Mouse (Mus musculus) embryonic facial prominence, embryonic 14.5 days (tissue): Measurements from ENCODE around the gene Calr. TPM values are rescaled to one million over a fixed set of nuclear protein-coding genes. Genes with fewer than 3 reads are reported as not detected.

Source experiments
- ATAC-seq: fragments of 200-750 bp; cut with Nextera tagmentation; 2 replicates; pipeline ENCODE4 v1.8.0; 2017; ENCODE audit warnings: low read depth, moderate number of reproducible peaks, moderate TSS enrichment
- DNase-seq: peaks from one replicate; pipeline ENCODE4 v3.0.0-alpha.2; 2015; ENCODE audit warnings: low spot score
- H3K27ac ChIP-seq: fragments of 300-500 bp; sonication (generic); replicated peaks from 2 replicates; pipeline ENCODE4 v1.5.1; 2014; ENCODE audit warnings: low read depth, mild to moderate bottlenecking, low read length, moderate library complexity
- H3K27me3 ChIP-seq: fragments of 300-500 bp; sonication (generic); replicated peaks from 2 replicates; pipeline ENCODE4 v1.6.1; 2014; ENCODE audit warnings: low read length; ENCODE audit not compliant: control insufficient read depth, insufficient read depth
- H3K36me3 ChIP-seq: fragments of 300-500 bp; sonication (generic); 2 replicates; pipeline ENCODE4 v1.6.1; 2014; ENCODE audit warnings: low read length, mixed read lengths; ENCODE audit not compliant: control insufficient read depth, insufficient read depth
- H3K4me1 ChIP-seq: fragments of 300-500 bp; sonication (generic); 2 replicates; pipeline ENCODE4 v1.6.1; 2014; ENCODE audit warnings: antibody characterized with exemption, low read length; ENCODE audit not compliant: control insufficient read depth, insufficient read depth
- H3K4me2 ChIP-seq: fragments of 300-500 bp; sonication (generic); 2 replicates; pipeline ENCODE4 v1.6.1; 2014; ENCODE audit warnings: low read depth, mild to moderate bottlenecking, low read length, moderate library complexity, mixed read lengths
- H3K4me3 ChIP-seq: fragments of 300-500 bp; sonication (generic); 2 replicates; pipeline ENCODE4 v1.5.1; 2014; ENCODE audit warnings: low read depth, mild to moderate bottlenecking, low read length
- H3K9ac ChIP-seq: fragments of 300-500 bp; sonication (generic); 2 replicates; pipeline ENCODE4 v1.6.1; 2014; ENCODE audit warnings: low read depth, mild to moderate bottlenecking, low read length, moderate library complexity, mixed read lengths
- H3K9me3 ChIP-seq: fragments of 300-500 bp; sonication (generic); 2 replicates; pipeline ENCODE4 v1.6.1; 2016; ENCODE audit warnings: low read length; ENCODE audit not compliant: control insufficient read depth
- WGBS: fragments of 180-500 bp; shearing (Covaris S2); extraction: QIAGEN DNeasy Blood & Tissue Kit; methylation state at CpG from one replicate; pipeline ENCODE4 v1.1.7; 2014; 5-methylcytosine and 5-hydroxymethylcytosine counted together
- microRNA-seq: library from miRNA; unstranded; fragments of <30 nt; microRNA quantifications from one replicate; pipeline ENCODE4, GENCODE M21; 2016; ENCODE audit warnings: borderline number of aligned reads
- polyA plus RNA-seq: library from polyadenylated mRNA; unstranded; fragments of >200 nt; fragmentation: Nextera tagmentation; extraction: Ambion mirVana; gene quantifications from 2 replicates; pipeline ENCODE4 v1.2.1, GENCODE M21; 2014

Calr gene
- polyA plus RNA-seq, 1 experiment from 2014 or later = 891 TPM

GRCm38 (mm10) chr8:84793791-84794485, 52.8 kb downstream of the Calr start:
- peak overlapping the region; percentile 81 for H3K27ac ChIP-seq
- no peaks in the 10 kb centered on the region for H3K9me3 ChIP-seq
- H3K36me3 ChIP-seq = peaks cover 26% of the 10 kb centered on the region
- DNase-seq (peak; percentile 94), ATAC-seq (peak; percentile 68)
- peak overlapping the region; percentile 51 for H3K4me2 ChIP-seq
- peak overlapping the region; percentile 13 for H3K4me3 ChIP-seq
- H3K9ac ChIP-seq = peak overlapping the region; percentile 44; the same call in 1 of the 2 replicates
- WGBS = 47% methylated on average over 13 of the region's 13 CpGs
- peaks cover 65% of the 10 kb centered on the region for H3K4me1 ChIP-seq
- peaks cover 13% of the 10 kb centered on the region; the same call in 1 of the 2 replicates for H3K27me3 ChIP-seq

GRCm38 (mm10) chr8:84793134-84793533, 53.6 kb downstream of the Calr start:
- no peak overlapping the region for H3K4me3 ChIP-seq
- no peak overlapping the region for H3K4me2 ChIP-seq
- DNase-seq (no peak), ATAC-seq (no peak)
- 81% methylated on average over 9 of the region's 9 CpGs for WGBS
- H3K9me3 ChIP-seq = no peaks in the 10 kb centered on the region
- peaks cover 65% of the 10 kb centered on the region for H3K4me1 ChIP-seq
- H3K27ac ChIP-seq = no peak overlapping the region
- peaks cover 26% of the 10 kb centered on the region for H3K36me3 ChIP-seq
- H3K9ac ChIP-seq = no peak overlapping the region
- peaks cover 16% of the 10 kb centered on the region; the same call in 1 of the 2 replicates for H3K27me3 ChIP-seq

GRCm38 (mm10) chr8:84792429-84792947, 54.2 kb downstream of the Calr start:
- ATAC-seq = no peak

More at GRCm38 (mm10) chr8:84792429-84792947, 54.2 kb downstream of the Calr start:
- Histone ChIP-seq H3K27ac (no peak overlapping the region), H3K36me3 (peaks cover 20% of the 10 kb centered on the region), H3K9ac (no peak overlapping the region), H3K27me3 (peaks cover 20% of the 10 kb centered on the region; the same call in 1 of the 2 replicates), H3K4me2 (no peak overlapping the region), H3K4me1 (peaks cover 65% of the 10 kb centered on the region), H3K4me3 (no peak overlapping the region), H3K9me3 (no peaks in the 10 kb centered on the region)
- no peak for DNase-seq
- 72% methylated on average over 12 of the region's 12 CpGs for WGBS

Small RNAs within 50 kb of the gene (microRNA-seq; reads per million reads assigned to microRNA genes)
- 1.7 reads per million, percentile 2 among the genes with 10 or more reads in this experiment for gene Mir7069

Other genes with a start within 250 kb of the Calr start
- 45.9 and 50.3 TPM in 2 replicates for gene Ier2, start 184.1 kb downstream of the Calr start, polyA plus RNA-seq
- gene Trmt1, start 160.6 kb downstream of the Calr start, polyA plus RNA-seq = 55.8 and 73.2 TPM in 2 replicates
- gene Nacc1, start 159.1 kb downstream of the Calr start, polyA plus RNA-seq = 19.7 and 20.1 TPM in 2 replicates
- 5.8 and 6.8 TPM in 2 replicates for gene Lyl1, start 145.5 kb downstream of the Calr start, polyA plus RNA-seq
- 2.0 and 2.7 TPM in 2 replicates for gene G430095P16Rik, start 123.9 kb downstream of the Calr start, polyA plus RNA-seq
- gene Nfix, start 46.6 kb downstream of the Calr start, polyA plus RNA-seq = 64.0 and 67.4 TPM in 2 replicates
- 5.8 and 6.8 TPM in 2 replicates for gene Dand5, start 24.1 kb downstream of the Calr start, polyA plus RNA-seq
- 41.3 and 41.5 TPM in 2 replicates for gene Gadd45gip1, start 15.4 kb downstream of the Calr start, polyA plus RNA-seq
- gene Rad23a, start 6.3 kb downstream of the Calr start, polyA plus RNA-seq = 109 and 111 TPM in 2 replicates
- gene Farsa, start 10.1 kb upstream of the Calr start, polyA plus RNA-seq = 67.1 and 76.5 TPM in 2 replicates
- gene Syce2, start 25.2 kb upstream of the Calr start, polyA plus RNA-seq = 68.5 and 71.8 TPM in 2 replicates
- gene Gcdh, start 47.0 kb upstream of the Calr start, polyA plus RNA-seq = 27.3 and 33.2 TPM in 2 replicates
- 2.1 and 2.2 TPM in 2 replicates for gene Klf1, start 55.0 kb upstream of the Calr start, polyA plus RNA-seq
- gene Dnase2a, start 61.6 kb upstream of the Calr start, polyA plus RNA-seq = 10.1 and 11.5 TPM in 2 replicates
- 3.4 and 3.6 TPM in 2 replicates for gene Mast1, start 90.4 kb upstream of the Calr start, polyA plus RNA-seq
- 0.20 TPM in 1 of 2 replicates, not detected in the other for gene Rtbdn, start 100.1 kb upstream of the Calr start, polyA plus RNA-seq
- gene Gm49661, start 122.5 kb upstream of the Calr start, polyA plus RNA-seq = not detected in 2 replicates
- 715 and 771 TPM in 2 replicates for gene Prdx2, start 122.7 kb upstream of the Calr start, polyA plus RNA-seq
- 73.7 and 88.9 TPM in 2 replicates for gene Rnaseh2a, start 122.8 kb upstream of the Calr start, polyA plus RNA-seq
- 16.8 and 18.4 TPM in 2 replicates for gene Junb, start 131.8 kb upstream of the Calr start, polyA plus RNA-seq
- 13.1 and 15.3 TPM in 2 replicates for gene Hook2, start 143.7 kb upstream of the Calr start, polyA plus RNA-seq
- 0.30 and 0.58 TPM in 2 replicates for gene Best2, start 167.6 kb upstream of the Calr start, polyA plus RNA-seq
- gene Asna1, start 178.3 kb upstream of the Calr start, polyA plus RNA-seq = 97.3 and 101 TPM in 2 replicates
- 127 and 133 TPM in 2 replicates for gene Trir, start 179.9 kb upstream of the Calr start, polyA plus RNA-seq
- gene Tnpo2, start 190.0 kb upstream of the Calr start, polyA plus RNA-seq = 22.9 and 24.8 TPM in 2 replicates
- 20.9 and 25.8 TPM in 2 replicates for gene Fbxw9, start 213.1 kb upstream of the Calr start, polyA plus RNA-seq
- 0.68 TPM in 1 of 2 replicates, not detected in the other for gene Gm5741, start 221.0 kb upstream of the Calr start, polyA plus RNA-seq
- 44.0 and 49.5 TPM in 2 replicates for gene Dhps, start 224.8 kb upstream of the Calr start, polyA plus RNA-seq
- gene Wdr83os, start 233.8 kb upstream of the Calr start, polyA plus RNA-seq = 125 and 127 TPM in 2 replicates
- 33.1 and 38.6 TPM in 2 replicates for gene Wdr83, start 234.4 kb upstream of the Calr start, polyA plus RNA-seq
- 35.3 and 35.6 TPM in 2 replicates for gene Man2b1, start 236.3 kb upstream of the Calr start, polyA plus RNA-seq